Mouse (Mus musculus) liver, embryonic 11.5 days (tissue): ENCODE measurements around the gene Pxmp2. TPM values are rescaled to one million over a fixed set of nuclear protein-coding genes. Genes with fewer than 3 reads are reported as not detected.

ENCODE experiments used
- ATAC-seq: fragments of 200-750 bp; cut with Nextera tagmentation; replicated peaks from 2 replicates; pipeline ENCODE4 v1.8.0; 2017; ENCODE audit warnings: moderate number of reproducible peaks, mild to moderate bottlenecking, moderate TSS enrichment, moderate library complexity; ENCODE audit not compliant: low FRiP score
- DNase-seq: peaks from one replicate; pipeline ENCODE4 v3.0.0-alpha.2; 2017; ENCODE audit warnings: low spot score
- H3K27ac ChIP-seq: fragments of 300-500 bp; sonication (generic); 2 replicates; pipeline ENCODE4 v1.5.1; 2014; ENCODE audit warnings: mild to moderate bottlenecking, low read depth, low read length, control low read depth
- H3K27me3 ChIP-seq: fragments of 300-500 bp; sonication (generic); replicated peaks from 2 replicates; pipeline ENCODE4 v1.6.1; 2014; ENCODE audit warnings: low read length, mixed read lengths; ENCODE audit not compliant: control insufficient read depth, insufficient read depth
- H3K36me3 ChIP-seq: fragments of 300-500 bp; sonication (generic); 2 replicates; pipeline ENCODE4 v1.6.1; 2014; ENCODE audit warnings: mild to moderate bottlenecking, low read length, moderate library complexity, mixed read lengths; ENCODE audit not compliant: control insufficient read depth, insufficient read depth
- H3K4me1 ChIP-seq: fragments of 300-500 bp; sonication (generic); replicated peaks from 2 replicates; pipeline ENCODE4 v1.6.1; 2014; ENCODE audit warnings: low read length, mixed read lengths; ENCODE audit not compliant: control insufficient read depth, insufficient read depth
- H3K4me2 ChIP-seq: fragments of 300-500 bp; sonication (generic); 2 replicates; pipeline ENCODE4 v1.6.1; 2014; ENCODE audit warnings: mild to moderate bottlenecking, control low read depth, moderate library complexity
- H3K4me3 ChIP-seq: fragments of 300-500 bp; sonication (generic); 2 replicates; pipeline ENCODE4 v1.5.1; 2014; ENCODE audit warnings: low read depth, low read length, control low read depth
- H3K9ac ChIP-seq: fragments of 300-500 bp; sonication (generic); 2 replicates; pipeline ENCODE4 v1.6.1; 2014; ENCODE audit warnings: low read depth, low read length, control low read depth
- H3K9me3 ChIP-seq: fragments of 300-500 bp; sonication (generic); 2 replicates; pipeline ENCODE4 v1.6.1; 2016; ENCODE audit warnings: low read length, inconsistent platforms, mixed read lengths; ENCODE audit not compliant: control insufficient read depth
- WGBS: fragments of 180-500 bp; shearing (Covaris S2); extraction: QIAGEN DNeasy Blood & Tissue Kit; methylation state at CpG from one replicate; pipeline ENCODE4 v1.1.7; 2014; 5-methylcytosine and 5-hydroxymethylcytosine counted together
- polyA plus RNA-seq: library from polyadenylated mRNA; unstranded; fragments of >200 nt; fragmentation: Nextera tagmentation; extraction: Ambion mirVana; gene quantifications from 2 replicates; pipeline ENCODE4 v1.2.1, GENCODE M21; 2014

Pxmp2 gene
- polyA plus RNA-seq, 1 experiment from 2014 or later: 27.2 TPM

DNA sequence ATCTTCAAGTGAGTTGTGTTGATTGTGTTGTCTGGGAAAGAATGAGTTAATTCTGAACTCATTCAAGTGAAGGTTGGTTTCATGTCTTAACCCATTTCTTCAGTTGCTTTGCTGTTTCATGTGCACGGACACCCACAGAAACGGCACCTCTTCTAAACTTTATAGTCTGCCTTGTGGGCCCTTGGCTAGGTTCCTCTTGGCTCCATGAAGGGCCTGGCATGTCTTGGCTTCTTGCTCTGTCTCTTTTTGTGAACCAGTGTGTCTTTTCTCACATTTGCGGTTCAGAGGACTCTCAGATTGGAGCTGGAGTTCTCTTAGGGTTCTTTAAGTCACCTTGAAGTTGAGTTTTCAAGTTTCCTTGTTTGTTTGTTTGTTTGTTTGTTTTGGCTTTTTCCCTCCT lies 60.9 kb downstream of the Pxmp2 start:
- no peak overlapping the region for H3K27ac ChIP-seq
- DNase-seq (no peak), ATAC-seq (no peak)
- H3K36me3 ChIP-seq: peaks cover 14% of the 10 kb centered on the region
- 92% methylated on average over 3 of the region's 3 CpGs for WGBS
- H3K9ac ChIP-seq: no peak overlapping the region
- no peak overlapping the region for H3K4me2 ChIP-seq
- H3K27me3 ChIP-seq: no peaks in the 10 kb centered on the region
- H3K4me3 ChIP-seq: no peak overlapping the region
- H3K4me1 ChIP-seq: no peaks in the 10 kb centered on the region
- no peaks in the 10 kb centered on the region for H3K9me3 ChIP-seq

Other genes with a start within 250 kb of the Pxmp2 start
- gene Gm17655, start 213.7 kb downstream of the Pxmp2 start, polyA plus RNA-seq: 2.7 and 7.0 TPM in 2 replicates
- gene Gm35315, start 191.8 kb downstream of the Pxmp2 start, polyA plus RNA-seq: 2.0 and 3.1 TPM in 2 replicates
- gene Plcxd1, start 186.2 kb downstream of the Pxmp2 start, polyA plus RNA-seq: 0.71 and 1.3 TPM in 2 replicates
- 18.7 and 20.9 TPM in 2 replicates for gene Gtpbp6, start 178.0 kb downstream of the Pxmp2 start, polyA plus RNA-seq
- 3.4 and 3.6 TPM in 2 replicates for gene Zfp605, start 176.1 kb downstream of the Pxmp2 start, polyA plus RNA-seq
- gene Chfr, start 150.3 kb downstream of the Pxmp2 start, polyA plus RNA-seq: 38.9 and 44.3 TPM in 2 replicates
- 19.2 and 20.4 TPM in 2 replicates for gene Golga3, start 109.5 kb downstream of the Pxmp2 start, polyA plus RNA-seq
- gene Ankle2, start 55.2 kb downstream of the Pxmp2 start, polyA plus RNA-seq: 30.4 and 30.5 TPM in 2 replicates
- 78.2 and 81.1 TPM in 2 replicates for gene Pgam5, start 16.3 kb downstream of the Pxmp2 start, polyA plus RNA-seq
- gene Pole, start 120 bp upstream of the Pxmp2 start, polyA plus RNA-seq: 41.4 and 42.9 TPM in 2 replicates
- 0.14 and 0.29 TPM in 2 replicates for gene P2rx2, start 57.0 kb upstream of the Pxmp2 start, polyA plus RNA-seq
- not detected in 2 replicates for gene Lrcol1, start 58.5 kb upstream of the Pxmp2 start, polyA plus RNA-seq
- 12.9 and 13.8 TPM in 2 replicates for gene Fbrsl1, start 162.3 kb upstream of the Pxmp2 start, polyA plus RNA-seq